Mouse (Mus musculus): ENCODE data around the gene Pard3.

DNA sequence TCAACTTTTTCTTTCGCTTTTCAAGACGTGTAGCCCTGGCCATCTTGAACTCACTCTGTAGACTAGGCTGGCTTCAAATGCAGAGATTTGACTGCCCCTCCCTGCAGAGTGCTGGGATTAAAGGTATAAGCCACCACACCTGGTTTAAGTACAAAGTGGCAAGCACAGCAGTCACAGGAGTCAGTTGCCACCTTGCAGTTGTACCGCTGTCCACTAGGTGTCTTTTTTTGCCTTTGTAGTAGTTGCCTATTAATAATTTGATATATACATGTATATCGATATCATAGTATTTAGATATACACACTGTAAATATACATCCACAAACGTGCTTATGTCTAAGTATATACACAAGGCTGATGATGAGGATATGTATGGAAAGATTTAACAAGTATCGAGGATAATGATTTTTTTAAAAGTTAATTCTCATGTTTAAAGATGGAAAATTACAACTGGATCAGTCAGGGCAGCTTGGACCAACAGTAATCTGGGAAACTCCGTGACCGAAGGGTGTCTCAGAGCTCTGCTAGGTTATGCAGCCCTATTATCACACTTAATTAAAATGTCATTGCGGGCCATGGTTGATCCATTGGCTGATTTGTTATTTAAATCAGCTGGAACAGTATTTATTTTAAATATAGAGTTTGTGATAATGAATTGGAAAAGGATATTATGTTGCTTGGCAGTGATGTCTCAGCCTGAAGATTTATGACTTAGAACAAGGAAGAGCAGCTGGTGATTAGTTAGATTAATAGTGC is 220.9 kb downstream of the Pard3 start:
- TF ChIP-seq CTCF (conservative IDR thresholded peaks at IDR 0.05; ENCODE audit: insufficient read depth, insufficient read length, low read depth, low read length) (no peak; the same call in 1 of the 2 replicates), POLR2A (IDR thresholded peaks at IDR 0.05; ENCODE audit: low read depth, low read length) (no peak)
